Mouse (Mus musculus): ENCODE measurements around the gene Hebp2.

- TF ChIP-seq TAL1 (IDR thresholded peaks at IDR 0.05; ENCODE audit: low read length) (no peak), GATA1 (IDR thresholded peaks at IDR 0.05; ENCODE audit: low read length) (no peak)
These were observed 17.4 kb downstream of the Hebp2 start for GRCm38 (mm10) chr10:18528475-18528874.
